Mouse (Mus musculus): ENCODE data around the gene Sh3tc1.

Gene Sh3tc1

GRCm38 (mm10) chr5:35719343-35719742 lies 20.4 kb downstream of the Sh3tc1 start:
- DNase-seq = no peak

GRCm38 (mm10) chr5:35718817-35719216 lies 21.0 kb downstream of the Sh3tc1 start:
- DNase-seq = no peak

- peak; percentile 37 for DNase-seq
Measured at GRCm38 (mm10) chr5:35717946-35718345, 21.8 kb downstream of the Sh3tc1 start.

DNA sequence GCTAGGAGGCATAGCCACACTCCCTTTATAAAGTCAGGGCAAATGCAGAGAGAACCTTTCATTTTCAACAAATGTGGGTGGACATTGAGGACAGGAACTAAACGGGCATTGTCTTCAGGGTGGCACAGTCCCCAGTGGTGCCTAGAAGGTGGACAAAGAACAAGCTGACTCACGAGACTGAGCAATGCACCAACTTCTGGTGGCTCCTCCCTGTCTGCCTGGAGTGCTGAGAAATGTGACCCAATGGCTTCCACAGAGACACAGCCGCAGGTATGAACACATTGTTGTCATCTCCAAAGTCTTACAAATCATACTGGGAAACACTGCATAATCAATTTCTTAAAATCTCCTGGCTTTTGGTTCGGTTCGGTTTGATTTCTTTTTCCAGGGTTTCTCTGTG lies 22.3 kb downstream of the Sh3tc1 start:
- no peak for DNase-seq

- peak; percentile 90 for DNase-seq
Measured at GRCm38 (mm10) chr5:35713649-35714354, 26.0 kb downstream of the Sh3tc1 start.

GRCm38 (mm10) chr5:35712517-35712916 lies 27.3 kb downstream of the Sh3tc1 start:
- no peak for DNase-seq

- DNase-seq = no peak
Measured at GRCm38 (mm10) chr5:35710931-35711330, 28.9 kb downstream of the Sh3tc1 start.

- no peak for DNase-seq
Measured at GRCm38 (mm10) chr5:35710481-35710880, 29.3 kb downstream of the Sh3tc1 start.

DNA sequence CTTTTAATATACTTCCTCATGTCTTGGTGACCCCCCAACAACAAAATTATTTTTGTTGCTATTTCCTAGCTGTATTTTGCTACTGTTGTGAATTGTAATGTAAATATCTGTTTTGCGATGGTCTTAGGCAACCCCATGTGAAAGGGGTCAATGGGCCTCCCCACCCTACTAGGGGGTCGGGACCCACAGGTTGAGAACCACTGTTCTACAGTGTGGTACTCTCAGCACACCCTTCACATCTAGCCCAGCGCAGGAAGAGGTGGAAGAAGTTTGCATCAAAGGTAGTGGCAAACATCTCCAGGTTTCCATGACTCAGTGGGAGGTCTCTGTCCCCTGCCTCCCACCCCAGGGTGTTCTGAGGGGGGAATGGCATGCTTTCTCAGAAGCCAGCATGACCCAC lies 34.4 kb downstream of the Sh3tc1 start:
- no peak for DNase-seq

GRCm38 (mm10) chr5:35703814-35704213 lies 36.0 kb downstream of the Sh3tc1 start:
- no peak for DNase-seq

DNA sequence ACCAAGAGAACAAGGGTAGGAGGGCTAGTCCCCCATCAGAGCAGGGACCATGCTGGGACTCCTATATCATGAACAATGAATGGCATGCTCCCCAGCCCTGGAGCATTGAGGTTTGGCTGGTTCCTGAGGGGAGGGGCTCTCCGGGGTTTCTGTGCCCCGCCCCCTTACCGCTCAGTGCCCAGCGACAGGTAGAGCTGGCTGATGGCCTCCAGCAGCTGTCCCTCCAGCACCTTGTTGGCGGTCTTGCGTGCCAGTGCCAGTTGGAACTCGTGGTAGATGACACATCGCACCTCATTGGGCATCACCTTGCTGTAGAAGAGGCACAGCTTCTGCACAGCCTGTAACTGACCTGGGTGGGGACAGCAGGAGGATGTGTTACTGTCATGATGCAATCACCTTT lies 36.6 kb downstream of the Sh3tc1 start:
- DNase-seq = no peak

GRCm38 (mm10) chr5:35702582-35703140 lies 37.1 kb downstream of the Sh3tc1 start:
- no peak for DNase-seq

DNA sequence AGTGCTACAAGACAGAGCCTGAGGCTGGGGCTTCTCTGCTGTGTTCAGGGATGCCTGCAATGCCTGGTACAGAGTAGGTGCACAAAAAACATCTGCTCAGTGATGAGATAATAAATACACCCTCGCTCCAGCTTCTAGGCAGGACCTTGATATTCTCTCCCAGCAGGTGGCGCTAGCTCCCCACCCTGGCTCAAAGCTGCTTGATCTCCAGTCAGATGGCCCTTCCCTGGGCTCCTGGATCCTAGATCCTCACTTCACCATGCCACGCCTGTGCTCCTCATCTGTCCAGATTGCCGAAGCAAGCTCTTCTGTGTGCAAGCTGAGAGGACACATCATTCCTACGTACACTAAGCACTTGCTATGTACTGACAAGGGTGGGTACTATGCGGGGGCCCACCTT lies 38.7 kb downstream of the Sh3tc1 start:
- peak; percentile 75 for DNase-seq

- peak; percentile 65 for DNase-seq
Measured at GRCm38 (mm10) chr5:35695815-35696214, 44.0 kb downstream of the Sh3tc1 start.

DNA sequence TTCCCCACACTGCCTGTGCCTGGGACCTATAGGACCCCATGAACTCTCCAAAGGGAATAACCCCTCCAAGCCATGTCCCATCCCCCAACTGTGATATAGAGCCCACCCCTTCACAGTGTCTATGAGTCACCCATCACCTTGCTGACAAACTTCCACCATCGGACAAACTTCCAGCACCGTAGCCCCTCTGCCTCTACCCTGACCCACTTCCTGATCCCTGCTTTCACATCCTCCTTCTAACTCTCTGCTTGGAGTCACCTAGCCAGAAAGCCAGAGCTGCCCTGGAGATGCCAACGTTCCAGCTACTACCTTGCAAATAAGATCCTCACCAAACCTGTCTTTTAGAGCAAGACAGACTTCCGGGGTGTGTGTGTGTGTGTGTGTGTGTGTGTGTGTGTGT lies 46.1 kb downstream of the Sh3tc1 start:
- no peak for DNase-seq

GRCm38 (mm10) chr5:35691246-35691645 lies 48.5 kb downstream of the Sh3tc1 start:
- DNase-seq = no peak

DNA sequence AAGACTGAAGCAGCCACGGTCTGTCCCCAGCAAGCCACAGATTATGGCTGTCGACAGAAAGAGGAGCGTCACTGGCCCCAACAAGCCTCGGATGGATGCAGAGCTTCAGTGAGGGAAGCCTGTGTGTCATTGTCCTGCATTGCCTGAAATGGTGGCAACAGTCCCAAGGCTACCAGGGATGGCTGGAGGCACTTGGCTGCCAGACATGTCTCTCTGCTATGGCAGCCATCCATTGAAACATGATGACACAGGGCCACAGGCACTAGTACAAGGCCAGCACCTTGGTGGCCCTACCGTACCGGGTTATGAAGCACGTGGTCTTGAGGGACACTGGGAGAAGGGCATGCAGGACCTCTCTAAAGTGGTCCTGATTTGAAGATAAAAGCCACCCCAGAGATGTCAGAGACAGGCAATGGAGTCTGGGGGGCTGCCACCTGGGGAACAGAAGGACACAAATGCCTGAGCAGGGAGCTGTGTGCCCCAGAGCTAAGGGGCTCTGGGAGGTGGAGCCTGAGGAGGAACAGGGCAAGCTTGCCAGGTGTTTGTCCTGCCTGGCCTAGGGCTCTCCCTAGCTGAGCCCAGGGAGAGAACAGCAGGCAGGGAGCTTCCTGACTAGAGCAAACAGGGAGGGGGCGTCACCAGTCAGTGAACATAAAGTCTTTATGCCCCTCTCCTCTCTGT lies 49.2 kb downstream of the Sh3tc1 start:
- DNase-seq = no peak

GRCm38 (mm10) chr5:35689374-35689773 lies 50.4 kb downstream of the Sh3tc1 start:
- no peak for DNase-seq

- DNase-seq = no peak
Measured at GRCm38 (mm10) chr5:35688851-35689250, 50.9 kb downstream of the Sh3tc1 start.

GRCm38 (mm10) chr5:35687098-35687497 lies 52.7 kb downstream of the Sh3tc1 start:
- peak; percentile 42 for DNase-seq

- no peak for DNase-seq
Measured at GRCm38 (mm10) chr5:35686336-35686735, 53.5 kb downstream of the Sh3tc1 start.

DNA sequence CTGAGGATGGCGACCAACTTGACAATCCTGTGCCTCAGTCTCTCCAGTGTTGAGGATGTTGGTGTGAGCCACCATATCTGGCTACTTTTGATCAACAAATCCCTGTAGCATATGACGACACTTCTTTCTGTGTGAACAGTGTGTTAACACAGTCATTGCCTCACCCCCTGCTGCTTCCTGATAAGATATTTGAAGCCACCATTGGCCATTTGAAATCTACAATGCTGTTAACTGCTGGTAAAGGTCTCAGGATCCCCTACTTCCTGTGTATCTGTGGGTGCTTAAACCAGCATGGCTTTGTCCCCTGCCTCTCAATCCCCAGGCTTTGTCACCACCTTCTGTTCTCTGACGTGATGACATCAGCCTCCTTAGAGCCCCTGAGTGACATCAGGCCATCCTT lies 54.7 kb downstream of the Sh3tc1 start:
- no peak for DNase-seq

DNA sequence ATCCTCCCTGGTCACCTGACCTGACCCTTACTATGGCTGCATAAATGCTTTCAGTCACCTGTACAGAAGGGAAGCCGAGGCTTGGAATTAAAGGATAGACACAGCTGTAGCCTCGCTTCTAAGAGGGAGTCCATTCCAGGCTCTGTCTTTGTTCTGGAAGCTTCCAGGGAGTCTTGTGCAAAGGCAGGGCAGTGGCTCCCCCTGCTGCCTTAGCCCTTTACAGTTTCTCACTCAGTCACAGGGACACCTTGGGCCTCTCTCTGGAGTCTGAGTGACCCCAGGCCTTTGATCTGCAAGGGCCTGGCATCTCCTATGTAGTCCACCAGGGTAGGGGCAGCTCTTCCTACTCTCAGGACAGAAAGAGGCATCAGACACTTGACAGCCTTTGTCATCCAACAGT lies 58.8 kb downstream of the Sh3tc1 start:
- DNase-seq = no peak
